Mouse (Mus musculus) B cell, adult (primary cell): ENCODE results near the gene BC025920. TPM values are rescaled to one million over a fixed set of nuclear protein-coding genes. Genes with fewer than 3 reads are reported as not detected.

Experiments
- total RNA-seq: library from RNA; stranded (reverse); gene quantifications from 4 replicates; pipeline ENCODE4 v1.2.4, GENCODE M21; 2023; ENCODE audit not compliant: inconsistent age

BC025920 gene
- 2.0 to 4.7 TPM (median 2.9 TPM) in 4 replicates for total RNA-seq

DNA sequence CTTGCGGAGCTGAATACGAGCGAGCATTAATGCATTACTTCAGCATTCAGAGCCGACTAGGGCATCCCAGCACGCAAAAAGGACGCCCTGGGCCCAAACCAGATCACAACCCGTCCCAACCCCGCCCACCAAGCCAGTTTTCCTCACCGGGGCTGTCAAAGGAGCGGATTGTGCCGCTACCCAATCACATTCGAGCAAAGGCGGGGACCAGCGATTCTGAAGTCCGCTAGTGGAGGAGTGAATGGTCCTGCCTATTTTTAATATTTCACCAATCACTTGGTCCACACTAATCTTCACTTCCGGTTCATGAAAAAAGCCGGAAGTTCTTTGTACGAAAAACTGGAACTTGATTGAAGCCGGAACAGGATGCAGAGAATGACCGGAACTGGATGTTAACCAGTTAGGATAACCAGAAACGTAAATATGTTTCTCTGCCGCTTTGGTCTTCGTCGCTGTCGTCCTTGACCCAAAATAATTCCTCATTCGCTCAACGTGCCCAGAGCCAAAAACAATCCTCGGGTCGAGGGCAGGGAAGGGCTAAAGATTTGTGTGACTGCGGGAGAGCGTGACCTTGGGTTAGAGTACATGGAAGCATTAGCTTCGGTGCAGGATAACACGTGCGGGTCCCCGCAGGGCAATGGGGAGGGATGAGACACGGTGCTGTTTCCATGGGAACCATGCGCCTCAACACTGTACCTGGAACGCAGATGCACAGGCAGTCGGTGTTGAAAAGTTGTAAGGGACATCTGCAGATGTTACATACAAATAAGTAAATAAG is at the start of gene BC025920:
Gene BC025920, plus strand, starts transcription at position 297 of the 778 bp plus-strand sequence.

DNA sequence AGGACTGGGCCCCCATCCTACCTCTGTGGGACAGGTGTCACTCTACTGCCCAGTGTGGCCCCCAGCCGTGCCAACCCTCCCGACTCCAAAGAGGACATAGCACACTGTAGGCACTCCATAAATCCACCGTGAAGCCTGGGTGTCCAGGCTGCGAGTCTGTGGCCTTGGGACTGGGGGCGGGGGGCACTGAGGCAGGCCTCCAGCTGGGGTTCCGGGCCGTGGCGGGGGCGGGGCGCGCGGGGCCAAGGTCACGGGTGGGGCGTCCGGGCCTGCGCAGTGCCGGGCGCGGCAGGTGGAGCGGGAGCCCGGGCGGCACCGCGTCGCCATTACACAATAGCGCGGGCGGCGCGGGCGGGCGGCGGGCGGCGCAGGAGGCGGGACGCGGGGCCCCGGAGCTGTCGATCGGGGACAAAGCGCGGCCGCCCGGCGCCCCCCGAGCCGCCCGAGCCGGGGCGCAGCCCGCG is 46.9 kb upstream of the BC025920 start, which contains the start of gene Aes:
Gene Aes, plus strand, starts transcription at position 326 of the 464 bp plus-strand sequence.

DNA sequence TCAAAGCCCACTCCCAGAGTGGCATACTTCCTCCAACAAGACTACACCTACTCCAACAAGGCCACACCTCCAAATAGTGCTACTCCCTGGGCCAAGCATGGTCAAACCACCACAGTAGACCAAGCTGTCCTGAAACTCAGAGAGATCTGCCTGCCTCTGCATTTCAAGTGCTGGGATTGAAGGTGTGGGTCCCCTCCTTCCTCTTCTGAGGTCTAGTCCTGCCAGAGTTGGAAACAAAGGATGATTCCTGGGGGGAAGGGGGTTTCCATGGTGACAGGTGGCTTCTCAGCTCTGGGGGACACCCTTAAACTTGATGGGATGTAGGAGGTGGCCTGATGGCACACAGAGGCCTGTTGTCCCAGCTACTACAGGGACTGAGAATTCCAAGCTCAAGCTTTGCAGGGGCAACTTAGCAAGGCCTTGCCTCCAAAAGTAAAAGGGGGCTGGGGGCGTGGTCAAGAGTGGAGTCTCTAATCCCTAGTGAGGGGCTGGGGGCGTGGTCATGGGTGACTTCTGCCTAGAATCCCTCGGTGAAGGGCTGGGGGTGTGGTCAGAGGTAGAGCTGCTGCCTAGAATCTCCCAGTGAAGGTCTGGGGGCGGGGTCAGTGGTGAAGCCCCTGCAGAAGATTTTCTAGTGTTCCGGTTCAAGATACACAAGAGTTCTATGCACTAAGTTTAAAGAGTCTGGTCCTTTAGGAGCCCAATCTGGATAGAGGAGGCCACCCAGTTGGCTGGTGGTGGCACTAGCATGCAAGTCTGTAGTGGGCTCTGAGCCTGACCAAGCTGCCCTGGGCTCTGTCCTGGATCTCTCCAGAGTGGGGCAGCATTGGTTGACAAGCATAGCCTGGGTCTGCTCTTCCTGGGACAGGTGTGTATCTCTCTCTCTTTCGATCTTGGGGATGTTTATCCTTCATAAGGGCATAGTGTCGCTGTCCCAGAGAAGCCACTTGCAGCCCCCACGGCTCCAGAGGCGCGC is 31.7 kb upstream of the BC025920 start, which contains the start of gene Tle2:
Gene Tle2, plus strand, starts transcription at position 481 of the 976 bp plus-strand sequence.

DNA sequence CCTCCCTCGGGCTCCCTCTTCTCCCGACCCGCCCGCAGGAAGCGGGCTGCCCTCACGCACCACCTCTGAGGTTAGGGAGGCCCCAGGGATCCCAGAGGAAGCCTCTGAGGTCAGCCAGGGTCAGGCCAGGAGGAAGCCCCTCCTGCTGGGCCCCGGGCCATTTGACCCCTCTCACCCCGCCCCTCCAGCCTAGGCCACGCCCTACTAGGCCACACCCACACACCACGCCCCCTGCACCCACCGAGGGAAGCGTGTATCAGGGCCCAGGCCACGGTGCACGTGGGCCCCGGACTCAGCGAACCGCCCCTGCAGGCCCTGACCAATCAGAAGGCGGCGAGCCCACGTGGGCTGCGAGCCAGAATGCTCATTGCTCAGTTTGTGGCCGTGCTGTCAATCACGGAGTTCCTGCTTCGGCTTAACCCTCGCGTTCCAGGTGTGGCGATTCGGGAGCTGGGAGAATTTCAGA is 5.3 kb upstream of the BC025920 start, which contains the start of gene Tle6:
Gene Tle6, minus strand, starts transcription at position 336 of the 466 bp plus-strand sequence.

DNA sequence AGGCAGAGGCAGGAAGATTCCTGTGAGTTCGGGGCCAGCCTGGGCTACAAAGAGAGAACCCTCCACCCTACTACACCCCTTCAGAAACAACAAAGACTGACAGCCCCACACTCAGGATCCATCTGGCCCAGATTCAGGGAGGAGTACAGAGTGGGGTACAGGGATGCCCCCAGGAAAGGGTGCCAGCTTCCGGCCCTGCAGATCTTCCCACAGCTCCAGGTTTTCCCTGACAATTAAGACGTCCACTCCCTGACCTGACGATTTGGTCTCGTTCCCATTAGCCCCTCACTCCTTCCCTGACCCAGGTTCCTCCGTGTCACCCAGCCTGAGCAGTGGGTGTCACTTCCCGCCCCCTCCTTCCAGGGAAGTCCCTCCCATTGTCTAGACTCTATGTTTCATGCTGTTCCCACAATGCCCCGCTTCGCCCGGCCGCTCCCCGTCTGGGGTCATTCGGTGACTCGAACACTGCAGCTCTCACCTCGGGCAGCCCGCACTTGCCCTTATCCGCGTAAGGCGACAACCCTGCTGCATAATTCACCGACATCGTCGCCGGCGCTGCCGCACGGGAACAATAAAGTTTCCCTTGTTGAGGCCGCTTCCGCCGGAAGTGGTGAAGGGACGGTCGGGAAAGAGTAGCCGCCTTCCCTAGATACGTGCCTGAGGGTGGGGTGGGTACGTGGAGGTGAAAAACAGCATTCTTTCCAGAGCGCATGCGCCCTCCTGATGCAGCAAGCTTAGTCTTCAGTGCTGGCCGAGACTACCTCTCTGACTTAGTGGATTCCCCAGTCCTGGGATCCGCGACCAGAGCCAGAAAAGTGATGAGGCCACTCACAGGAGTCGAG is 21.1 kb downstream of the BC025920 start, which contains the start of gene Sirt6:
Gene Sirt6, minus strand, starts transcription at position 804 of the 842 bp plus-strand sequence.

DNA sequence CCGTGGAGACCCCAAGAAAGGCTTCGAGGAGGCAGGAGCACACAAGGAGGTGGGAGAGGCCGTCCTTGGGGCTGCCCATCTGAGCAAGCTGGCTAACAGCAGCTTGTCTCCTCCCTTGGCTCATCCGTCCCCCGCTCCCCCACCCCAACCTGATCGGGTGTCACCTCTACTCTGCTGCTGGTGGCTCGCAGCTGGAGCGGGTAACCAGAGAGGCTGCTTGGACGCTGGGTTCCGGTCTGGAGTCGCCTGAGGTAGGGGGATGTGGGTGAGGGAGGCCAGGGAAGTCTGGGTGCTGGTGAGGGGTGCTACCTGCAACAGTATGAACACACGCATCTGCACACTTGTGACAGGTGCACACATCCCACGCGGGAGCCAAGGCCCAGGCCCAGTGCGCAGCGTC is 22.3 kb downstream of the BC025920 start, which contains the start of gene Ankrd24:
Gene Ankrd24, plus strand, starts transcription at position 151 of the 400 bp plus-strand sequence.

DNA sequence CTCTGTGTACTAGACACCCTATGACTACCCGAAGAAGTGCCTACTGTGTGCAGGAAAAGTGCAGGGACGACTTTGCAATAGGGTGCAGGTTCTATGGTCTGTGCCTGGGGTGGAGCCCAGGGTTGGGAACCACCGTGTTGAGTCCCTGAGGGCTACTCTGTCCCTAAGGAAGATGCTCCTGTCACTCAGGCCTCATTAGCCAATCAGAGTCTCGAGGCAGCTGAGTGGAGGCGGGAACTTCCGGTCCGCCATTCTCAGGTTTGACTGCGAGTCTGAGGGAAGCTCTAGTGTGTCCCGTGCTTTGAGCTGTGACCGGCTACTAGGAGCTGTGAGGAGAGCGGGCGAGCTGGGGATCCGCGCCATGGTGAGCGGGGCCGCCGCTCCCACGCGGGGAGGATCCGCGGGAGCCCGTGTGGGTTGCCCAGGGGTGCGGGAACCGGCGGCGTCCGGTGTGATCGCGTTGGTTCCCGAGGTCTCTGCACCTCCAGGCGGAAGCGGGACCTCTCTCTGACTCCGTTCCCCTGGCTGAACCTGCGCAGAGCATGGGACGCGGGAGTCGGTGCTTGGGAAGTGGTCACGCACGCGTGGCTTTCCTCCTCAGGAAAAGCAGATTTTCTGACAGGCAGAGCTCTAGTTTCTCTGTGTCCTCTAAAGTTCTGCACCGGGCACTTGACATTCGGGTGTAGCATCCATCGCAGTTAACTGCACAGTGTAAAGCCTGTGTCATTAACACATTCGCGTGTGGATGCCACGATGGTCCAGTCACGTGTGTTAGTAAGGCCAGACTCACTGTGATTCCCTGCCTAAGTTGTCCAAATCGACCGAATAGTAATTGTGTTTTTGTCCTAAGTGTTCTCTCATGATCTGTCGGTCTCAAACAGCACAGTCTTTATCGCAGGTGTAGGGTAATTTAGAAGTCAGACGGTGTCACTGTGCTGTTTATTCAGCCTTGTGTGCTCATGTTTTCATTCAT is 43.0 kb downstream of the BC025920 start, which contains the start of gene Gm10778:
Gene Gm10778, plus strand, starts transcription at position 257 of the 973 bp plus-strand sequence.

Other genes with a start within 250 kb of the BC025920 start
- gene Mfsd12, start 248.8 kb upstream of the BC025920 start, total RNA-seq, result 9.2 to 15.5 TPM (median 12.6 TPM) in 4 replicates
- gene 4930404N11Rik, start 240.5 kb upstream of the BC025920 start, total RNA-seq, result 5.8 to 7.9 TPM (median 7.7 TPM) in 4 replicates
- gene Fzr1, start 227.8 kb upstream of the BC025920 start, total RNA-seq, result 38.8 to 48.3 TPM (median 46.2 TPM) in 4 replicates
- gene Dohh, start 221.8 kb upstream of the BC025920 start, total RNA-seq, result 33.2 to 44.7 TPM (median 38.4 TPM) in 4 replicates
- 1.4 to 2.8 TPM (median 1.9 TPM) in 4 replicates for gene Gm48551, start 221.8 kb upstream of the BC025920 start, total RNA-seq
- gene Gm48552, start 217.3 kb upstream of the BC025920 start, total RNA-seq, result 1.8 to 11.0 TPM (median 4.5 TPM) in 4 replicates
- 4.3 to 7.4 TPM (median 6.4 TPM) in 4 replicates for gene Smim24, start 213.2 kb upstream of the BC025920 start, total RNA-seq
- gene Nfic, start 150.6 kb upstream of the BC025920 start, total RNA-seq, result 15.2 to 21.2 TPM (median 16.2 TPM) in 4 replicates
- gene Celf5, start 123.6 kb upstream of the BC025920 start, total RNA-seq, result 0.13 TPM in 1 of 4 replicates, not detected in the others
- gene Ncln, start 109.9 kb upstream of the BC025920 start, total RNA-seq, result 110 to 118 TPM (median 115 TPM) in 4 replicates
- 50.5 to 55.7 TPM (median 53.1 TPM) in 4 replicates for gene S1pr4, start 106.1 kb upstream of the BC025920 start, total RNA-seq
- 5.7 to 6.9 TPM (median 6.4 TPM) in 4 replicates for gene Gna15, start 82.0 kb upstream of the BC025920 start, total RNA-seq
- gene Gna11, start 61.1 kb upstream of the BC025920 start, total RNA-seq, result 21.6 to 29.7 TPM (median 24.6 TPM) in 4 replicates
- 319 to 355 TPM (median 326 TPM) in 4 replicates for gene Aes, start 46.8 kb upstream of the BC025920 start, total RNA-seq
- gene Tle2, start 31.7 kb upstream of the BC025920 start, total RNA-seq, result 4.0 to 6.9 TPM (median 4.3 TPM) in 4 replicates
- gene Tle6, start 5.2 kb upstream of the BC025920 start, total RNA-seq, result 0.74 to 1.9 TPM (median 1.7 TPM) in 3 of 4 replicates, not detected in the other
- gene Sirt6, start 21.5 kb downstream of the BC025920 start, total RNA-seq, result 18.6 to 26.0 TPM (median 23.9 TPM) in 4 replicates
- gene Ankrd24, start 22.3 kb downstream of the BC025920 start, total RNA-seq, result 2.6 to 3.3 TPM (median 2.7 TPM) in 4 replicates
- gene Gm10778, start 42.8 kb downstream of the BC025920 start, total RNA-seq, result 1.5 to 2.7 TPM (median 2.1 TPM) in 4 replicates
- gene Zfp433, start 98.6 kb downstream of the BC025920 start, total RNA-seq, result 7.6 to 12.4 TPM (median 8.3 TPM) in 4 replicates
- gene Gm3055, start 164.9 kb downstream of the BC025920 start, total RNA-seq, result 4.6 to 12.7 TPM (median 5.9 TPM) in 4 replicates
- 1.2 to 2.5 TPM (median 2.0 TPM) in 4 replicates for gene Gm4767, start 205.9 kb downstream of the BC025920 start, total RNA-seq